Mouse (Mus musculus): ENCODE results near the gene Pdcd1lg2. TPM values are rescaled to one million over a fixed set of nuclear protein-coding genes. Genes with fewer than 3 reads are reported as not detected.

The Pdcd1lg2 gene
- polyA plus RNA-seq, 1 experiment from 2014 or later = 0.05 TPM

GRCm38 (mm10) chr19:29374947-29375346, 35.8 kb upstream of the Pdcd1lg2 start:
- H3K4me2 ChIP-seq (ENCODE audit: low read depth, low read length) = no peak overlapping the region
- no peak for ATAC-seq (ENCODE audit: low read depth)
- WGBS (ENCODE audit: insufficient replicate concordance) = 79% methylated on average over 9 of the region's 9 CpGs

GRCm38 (mm10) chr19:29376382-29376781, 34.3 kb upstream of the Pdcd1lg2 start:
- Histone ChIP-seq H3K4me2 (ENCODE audit: low read depth, low read length) (no peak overlapping the region), H3K9ac (ENCODE audit: low read depth, low read length) (no peak overlapping the region), H3K27ac (ENCODE audit: low read length) (no peak overlapping the region), H3K9me3 (replicated peaks; ENCODE audit: control insufficient read depth, low read length) (no peaks in the 10 kb centered on the region), H3K4me3 (ENCODE audit: low read depth, low read length) (no peak overlapping the region), H3K27me3 (ENCODE audit: control insufficient read depth, insufficient read depth, low read depth, low read length) (no peaks in the 10 kb centered on the region), H3K36me3 (ENCODE audit: control insufficient read depth, insufficient read depth) (no peaks in the 10 kb centered on the region), H3K4me1 (ENCODE audit: control insufficient read depth, low read depth, low read length) (peaks cover 6% of the 10 kb centered on the region)
- no peak for ATAC-seq (ENCODE audit: low read depth)
- WGBS (ENCODE audit: insufficient replicate concordance) = 54% methylated on average over 3 of the region's 3 CpGs

More at GRCm38 (mm10) chr19:29374947-29375346, 35.8 kb upstream of the Pdcd1lg2 start:
- Histone ChIP-seq H3K9me3 (replicated peaks; ENCODE audit: control insufficient read depth, low read length) (no peaks in the 10 kb centered on the region), H3K36me3 (ENCODE audit: control insufficient read depth, insufficient read depth) (no peaks in the 10 kb centered on the region), H3K4me3 (ENCODE audit: low read depth, low read length) (no peak overlapping the region), H3K27me3 (ENCODE audit: control insufficient read depth, insufficient read depth, low read depth, low read length) (no peaks in the 10 kb centered on the region), H3K4me1 (ENCODE audit: control insufficient read depth, low read depth, low read length) (peaks cover 8% of the 10 kb centered on the region), H3K27ac (ENCODE audit: low read length) (no peak overlapping the region), H3K9ac (ENCODE audit: low read depth, low read length) (no peak overlapping the region)

- no peak overlapping the region for H3K4me2 ChIP-seq (ENCODE audit: low read depth, low read length)
- 65% methylated on average over 14 of the region's 14 CpGs for WGBS (ENCODE audit: insufficient replicate concordance)
These were observed 30.7 kb upstream of the Pdcd1lg2 start for GRCm38 (mm10) chr19:29379839-29380603.

DNA sequence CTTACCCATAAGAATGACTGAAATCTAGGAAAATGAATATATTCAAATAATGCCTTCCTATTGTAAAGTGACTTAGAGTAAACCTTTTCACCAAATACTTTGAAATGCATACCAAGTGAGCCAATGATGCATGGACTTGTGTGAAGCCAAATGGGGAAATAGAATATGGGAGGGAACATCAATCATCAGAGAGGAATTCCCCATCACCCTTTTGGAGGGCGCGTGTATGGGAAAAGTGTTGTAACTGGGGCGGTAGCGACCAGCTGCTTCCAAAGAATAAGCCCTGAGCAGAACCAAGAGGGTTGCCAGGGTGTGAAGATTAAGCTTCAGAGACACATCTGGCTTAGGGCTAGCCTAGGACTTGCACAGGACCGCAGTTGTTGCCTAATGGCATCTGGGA, 27.4 kb upstream of the Pdcd1lg2 start:
- ATAC-seq (ENCODE audit: low read depth) = no peak
- Histone ChIP-seq H3K9me3 (replicated peaks; ENCODE audit: control insufficient read depth, low read length) (no peaks in the 10 kb centered on the region), H3K4me1 (ENCODE audit: control insufficient read depth, low read depth, low read length) (no peaks in the 10 kb centered on the region; the same call in 1 of the 2 replicates), H3K9ac (ENCODE audit: low read depth, low read length) (no peak overlapping the region), H3K4me3 (ENCODE audit: low read depth, low read length) (no peak overlapping the region), H3K27ac (ENCODE audit: low read length) (no peak overlapping the region), H3K4me2 (ENCODE audit: low read depth, low read length) (no peak overlapping the region), H3K36me3 (ENCODE audit: control insufficient read depth, insufficient read depth) (no peaks in the 10 kb centered on the region), H3K27me3 (ENCODE audit: control insufficient read depth, insufficient read depth, low read depth, low read length) (no peaks in the 10 kb centered on the region)
- 84% methylated on average over 5 of the region's 5 CpGs for WGBS (ENCODE audit: insufficient replicate concordance)

More at GRCm38 (mm10) chr19:29379839-29380603, 30.7 kb upstream of the Pdcd1lg2 start:
- ATAC-seq (ENCODE audit: low read depth) = peak; percentile 63
- Histone ChIP-seq H3K4me3 (ENCODE audit: low read depth, low read length) (no peak overlapping the region), H3K27me3 (ENCODE audit: control insufficient read depth, insufficient read depth, low read depth, low read length) (no peaks in the 10 kb centered on the region), H3K36me3 (ENCODE audit: control insufficient read depth, insufficient read depth) (no peaks in the 10 kb centered on the region), H3K27ac (ENCODE audit: low read length) (peak overlapping the region; percentile 60), H3K4me1 (ENCODE audit: control insufficient read depth, low read depth, low read length) (no peaks in the 10 kb centered on the region; the same call in 1 of the 2 replicates), H3K9me3 (replicated peaks; ENCODE audit: control insufficient read depth, low read length) (no peaks in the 10 kb centered on the region), H3K9ac (ENCODE audit: low read depth, low read length) (no peak overlapping the region)

DNA sequence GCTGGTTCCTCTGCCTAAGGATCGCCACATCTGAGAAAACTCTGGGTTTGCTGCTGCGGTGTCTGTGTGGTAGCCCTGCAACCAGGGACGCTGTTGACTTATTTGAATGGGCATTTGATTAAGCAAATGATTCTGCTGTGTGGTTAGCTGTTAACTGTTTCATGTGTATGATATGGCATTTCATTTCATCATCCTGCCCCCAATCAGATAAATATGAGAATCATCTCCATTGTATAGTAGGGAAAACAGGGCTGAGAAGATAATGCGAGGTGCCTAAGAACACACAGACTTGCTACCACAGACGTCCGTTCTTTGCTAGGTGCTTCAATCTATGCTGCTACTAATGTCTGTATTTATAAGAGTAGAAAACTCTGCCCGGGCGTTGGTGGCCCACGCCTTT, 26.3 kb upstream of the Pdcd1lg2 start:
- no peak overlapping the region for H3K9ac ChIP-seq (ENCODE audit: low read depth, low read length)
- no peaks in the 10 kb centered on the region for H3K9me3 ChIP-seq (replicated peaks; ENCODE audit: control insufficient read depth, low read length)
- H3K27me3 ChIP-seq (ENCODE audit: control insufficient read depth, insufficient read depth, low read depth, low read length) = no peaks in the 10 kb centered on the region
- H3K4me1 ChIP-seq (ENCODE audit: control insufficient read depth, low read depth, low read length) = no peaks in the 10 kb centered on the region; the same call in 1 of the 2 replicates
- no peaks in the 10 kb centered on the region for H3K36me3 ChIP-seq (ENCODE audit: control insufficient read depth, insufficient read depth)
- no peak overlapping the region for H3K4me2 ChIP-seq (ENCODE audit: low read depth, low read length)
- no peak overlapping the region for H3K4me3 ChIP-seq (ENCODE audit: low read depth, low read length)
- ATAC-seq (ENCODE audit: low read depth) = no peak
- H3K27ac ChIP-seq (ENCODE audit: low read length) = no peak overlapping the region
- 62% methylated on average over 9 of the region's 9 CpGs for WGBS (ENCODE audit: insufficient replicate concordance)

DNA sequence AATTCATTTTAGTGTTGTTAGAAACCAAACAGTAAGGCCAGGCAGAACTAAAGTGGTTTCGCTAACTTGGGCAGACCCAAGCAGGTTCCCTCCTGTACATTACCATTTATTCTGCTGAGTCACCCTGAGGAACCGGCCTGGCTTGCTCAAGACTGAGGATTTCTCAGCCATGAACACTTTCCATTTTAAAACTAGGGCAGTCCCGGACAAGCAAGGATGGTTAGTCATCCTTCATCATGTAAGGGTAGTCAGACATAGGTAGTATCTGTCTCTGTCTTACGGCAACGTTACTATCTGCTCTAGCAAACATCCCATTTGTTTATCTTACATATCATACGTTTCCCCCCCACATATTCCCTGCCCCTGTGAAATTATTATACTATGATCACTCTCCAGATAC, 25.7 kb upstream of the Pdcd1lg2 start:
- H3K4me1 ChIP-seq (ENCODE audit: control insufficient read depth, low read depth, low read length) = no peaks in the 10 kb centered on the region; the same call in 1 of the 2 replicates
- H3K9ac ChIP-seq (ENCODE audit: low read depth, low read length) = no peak overlapping the region
- no peaks in the 10 kb centered on the region for H3K9me3 ChIP-seq (replicated peaks; ENCODE audit: control insufficient read depth, low read length)
- no peak overlapping the region for H3K4me2 ChIP-seq (ENCODE audit: low read depth, low read length)
- ATAC-seq (ENCODE audit: low read depth) = no peak
- no peaks in the 10 kb centered on the region for H3K36me3 ChIP-seq (ENCODE audit: control insufficient read depth, insufficient read depth)
- H3K27ac ChIP-seq (ENCODE audit: low read length) = no peak overlapping the region
- 37% methylated on average over 6 of the region's 6 CpGs for WGBS (ENCODE audit: insufficient replicate concordance)
- no peaks in the 10 kb centered on the region for H3K27me3 ChIP-seq (ENCODE audit: control insufficient read depth, insufficient read depth, low read depth, low read length)
- H3K4me3 ChIP-seq (ENCODE audit: low read depth, low read length) = no peak overlapping the region

GRCm38 (mm10) chr19:29385822-29386221, 24.9 kb upstream of the Pdcd1lg2 start:
- no peak overlapping the region for H3K27ac ChIP-seq (ENCODE audit: low read length)
- no peaks in the 10 kb centered on the region for H3K36me3 ChIP-seq (ENCODE audit: control insufficient read depth, insufficient read depth)
- WGBS (ENCODE audit: insufficient replicate concordance) = 79% methylated on average over 4 of the region's 4 CpGs
- H3K4me1 ChIP-seq (ENCODE audit: control insufficient read depth, low read depth, low read length) = no peaks in the 10 kb centered on the region; the same call in 1 of the 2 replicates
- H3K27me3 ChIP-seq (ENCODE audit: control insufficient read depth, insufficient read depth, low read depth, low read length) = no peaks in the 10 kb centered on the region
- no peak overlapping the region for H3K4me3 ChIP-seq (ENCODE audit: low read depth, low read length)
- no peak overlapping the region for H3K9ac ChIP-seq (ENCODE audit: low read depth, low read length)
- ATAC-seq (ENCODE audit: low read depth) = no peak
- H3K9me3 ChIP-seq (replicated peaks; ENCODE audit: control insufficient read depth, low read length) = no peaks in the 10 kb centered on the region
- no peak overlapping the region for H3K4me2 ChIP-seq (ENCODE audit: low read depth, low read length)

- no peak overlapping the region for H3K9ac ChIP-seq (ENCODE audit: low read depth, low read length)
- no peaks in the 10 kb centered on the region; the same call in 1 of the 2 replicates for H3K4me1 ChIP-seq (ENCODE audit: control insufficient read depth, low read depth, low read length)
- no peaks in the 10 kb centered on the region for H3K27me3 ChIP-seq (ENCODE audit: control insufficient read depth, insufficient read depth, low read depth, low read length)
- no peaks in the 10 kb centered on the region for H3K9me3 ChIP-seq (replicated peaks; ENCODE audit: control insufficient read depth, low read length)
- H3K36me3 ChIP-seq (ENCODE audit: control insufficient read depth, insufficient read depth) = no peaks in the 10 kb centered on the region
- H3K4me2 ChIP-seq (ENCODE audit: low read depth, low read length) = no peak overlapping the region
- 80% methylated on average over 1 of the region's 1 CpGs for WGBS (ENCODE audit: insufficient replicate concordance)
- H3K4me3 ChIP-seq (ENCODE audit: low read depth, low read length) = no peak overlapping the region
- no peak overlapping the region for H3K27ac ChIP-seq (ENCODE audit: low read length)
- ATAC-seq (ENCODE audit: low read depth) = no peak
These were observed 21.9 kb upstream of the Pdcd1lg2 start for GRCm38 (mm10) chr19:29388818-29389217.

DNA sequence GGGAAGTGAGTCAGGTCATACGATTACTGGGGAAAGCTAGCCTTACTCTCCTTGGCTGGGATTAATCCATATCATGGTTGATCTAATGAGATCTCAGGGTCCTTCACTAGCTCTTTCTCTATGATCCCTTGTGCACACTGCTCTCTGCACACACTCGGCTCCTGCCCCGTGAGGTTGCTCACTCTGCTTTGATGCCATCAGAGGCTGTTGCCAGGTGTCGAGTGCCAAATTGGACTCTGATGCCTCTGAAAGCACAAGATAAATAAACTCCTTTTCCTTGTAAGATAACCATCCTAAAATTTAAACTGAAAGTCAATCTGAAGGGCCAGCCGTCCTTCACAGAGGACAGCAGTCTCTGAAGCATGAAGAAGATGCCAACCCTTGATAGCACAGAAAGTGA, 20.2 kb upstream of the Pdcd1lg2 start:
- no peaks in the 10 kb centered on the region for H3K27me3 ChIP-seq (ENCODE audit: control insufficient read depth, insufficient read depth, low read depth, low read length)
- no peak overlapping the region for H3K4me2 ChIP-seq (ENCODE audit: low read depth, low read length)
- no peak overlapping the region for H3K27ac ChIP-seq (ENCODE audit: low read length)
- H3K4me1 ChIP-seq (ENCODE audit: control insufficient read depth, low read depth, low read length) = no peaks in the 10 kb centered on the region
- 47% methylated on average over 5 of the region's 5 CpGs for WGBS (ENCODE audit: insufficient replicate concordance)
- H3K9ac ChIP-seq (ENCODE audit: low read depth, low read length) = no peak overlapping the region
- H3K4me3 ChIP-seq (ENCODE audit: low read depth, low read length) = no peak overlapping the region
- no peaks in the 10 kb centered on the region for H3K9me3 ChIP-seq (replicated peaks; ENCODE audit: control insufficient read depth, low read length)
- no peaks in the 10 kb centered on the region for H3K36me3 ChIP-seq (ENCODE audit: control insufficient read depth, insufficient read depth)
- ATAC-seq (ENCODE audit: low read depth) = no peak

All from liver, embryonic 16.5 days (tissue).